Mouse (Mus musculus) urinary bladder, postnatal 14 days (tissue): ENCODE measurements around the gene Lnx1.

Experiments
- DNase-seq: peaks from one replicate; pipeline ENCODE4 v3.0.0; 2021; ENCODE audit warnings: low spot score

Lnx1 gene

GRCm38 (mm10) chr5:74697534-74697933 is 5.2 kb downstream of the Lnx1 start:
- no peak for DNase-seq

- DNase-seq, result no peak
Measured at GRCm38 (mm10) chr5:74694390-74694801, 8.3 kb downstream of the Lnx1 start.

- no peak for DNase-seq
Measured at GRCm38 (mm10) chr5:74693836-74694235, 8.9 kb downstream of the Lnx1 start.

- DNase-seq, result no peak
Measured at GRCm38 (mm10) chr5:74692411-74693090, 10.2 kb downstream of the Lnx1 start.

- DNase-seq, result no peak
Measured at GRCm38 (mm10) chr5:74688822-74689221, 13.9 kb downstream of the Lnx1 start.

GRCm38 (mm10) chr5:74684944-74685343 is 17.8 kb downstream of the Lnx1 start:
- no peak for DNase-seq

- DNase-seq, result no peak
Measured at GRCm38 (mm10) chr5:74683832-74684231, 18.9 kb downstream of the Lnx1 start.

GRCm38 (mm10) chr5:74682735-74683134 is 20.0 kb downstream of the Lnx1 start:
- DNase-seq, result no peak

GRCm38 (mm10) chr5:74679631-74680030 is 23.1 kb downstream of the Lnx1 start:
- DNase-seq, result no peak

GRCm38 (mm10) chr5:74678693-74679092 is 24.0 kb downstream of the Lnx1 start:
- DNase-seq, result no peak

- no peak for DNase-seq
Measured at GRCm38 (mm10) chr5:74677399-74678338, 25.0 kb downstream of the Lnx1 start.

- DNase-seq, result no peak
Measured at GRCm38 (mm10) chr5:74672556-74672955, 30.2 kb downstream of the Lnx1 start.

- no peak for DNase-seq
Measured at GRCm38 (mm10) chr5:74670877-74671276, 31.8 kb downstream of the Lnx1 start.

GRCm38 (mm10) chr5:74669925-74670324 is 32.8 kb downstream of the Lnx1 start:
- no peak for DNase-seq

GRCm38 (mm10) chr5:74668956-74669355 is 33.8 kb downstream of the Lnx1 start:
- no peak for DNase-seq

GRCm38 (mm10) chr5:74662618-74663017 is 40.1 kb downstream of the Lnx1 start:
- no peak for DNase-seq

- no peak for DNase-seq
Measured at GRCm38 (mm10) chr5:74661734-74662560, 40.8 kb downstream of the Lnx1 start.

- no peak for DNase-seq
Measured at GRCm38 (mm10) chr5:74659856-74660255, 42.9 kb downstream of the Lnx1 start.

GRCm38 (mm10) chr5:74659281-74659680 is 43.4 kb downstream of the Lnx1 start:
- no peak for DNase-seq

- no peak for DNase-seq
Measured at GRCm38 (mm10) chr5:74657930-74658329, 44.8 kb downstream of the Lnx1 start.

- DNase-seq, result no peak
Measured at GRCm38 (mm10) chr5:74656410-74656809, 46.3 kb downstream of the Lnx1 start.

- no peak for DNase-seq
Measured at GRCm38 (mm10) chr5:74654527-74654926, 48.2 kb downstream of the Lnx1 start.
